Mouse (Mus musculus): ENCODE results near the gene Tcp11l2. TPM values are rescaled to one million over a fixed set of nuclear protein-coding genes. Genes with fewer than 3 reads are reported as not detected.

The Tcp11l2 gene
- total and polyA plus RNA-seq, 2 experiments from 2014 or later = 52.4 to 57.3 TPM

- no peak for DNase-seq (ENCODE audit: low spot score)
- WGBS = 90% methylated on average over 6 of the region's 6 CpGs
- no peak overlapping the region for H3K4me2 ChIP-seq (ENCODE audit: low read depth, low read length)
- H3K36me3 ChIP-seq (replicated peaks; ENCODE audit: control insufficient read depth, insufficient read depth, low read length) = no peaks in the 10 kb centered on the region
- H3K27me3 ChIP-seq (ENCODE audit: control insufficient read depth, insufficient read depth, low read length) = no peaks in the 10 kb centered on the region
- no peak overlapping the region for H3K4me3 ChIP-seq (ENCODE audit: low read depth, low read length)
- ATAC-seq (ENCODE audit: insufficient read depth, low read depth) = no peak
- TF ChIP-seq EP300 (IDR thresholded peaks at IDR 0.05; ENCODE audit: low read depth) (no peak), CTCF (IDR thresholded peaks at IDR 0.05; ENCODE audit: low read depth) (no peak)
- no peak overlapping the region for H3K27ac ChIP-seq (ENCODE audit: low read depth)
- H3K9me3 ChIP-seq (replicated peaks; ENCODE audit: control insufficient read depth, low read length) = no peaks in the 10 kb centered on the region
- no peak overlapping the region for H3K9ac ChIP-seq (replicated peaks; ENCODE audit: low read depth, low read length)
- peaks cover 3% of the 10 kb centered on the region; the same call in 1 of the 2 replicates for H3K4me1 ChIP-seq (ENCODE audit: control insufficient read depth, insufficient read depth)
Observed at GRCm38 (mm10) chr10:84539651-84540050, 36.8 kb upstream of the Tcp11l2 start.

GRCm38 (mm10) chr10:84542802-84543658 lies 33.4 kb upstream of the Tcp11l2 start:
- ATAC-seq (ENCODE audit: insufficient read depth, low read depth) (no peak), DNase-seq (ENCODE audit: low spot score) (no peak)
- TF ChIP-seq CTCF (IDR thresholded peaks at IDR 0.05; ENCODE audit: low read depth) (no peak), EP300 (IDR thresholded peaks at IDR 0.05; ENCODE audit: low read depth) (no peak)
- no peak overlapping the region for H3K4me3 ChIP-seq (ENCODE audit: low read depth, low read length)
- H3K4me2 ChIP-seq (ENCODE audit: low read depth, low read length) = no peak overlapping the region
- no peaks in the 10 kb centered on the region for H3K9me3 ChIP-seq (replicated peaks; ENCODE audit: control insufficient read depth, low read length)
- H3K4me1 ChIP-seq (ENCODE audit: control insufficient read depth, insufficient read depth) = no peaks in the 10 kb centered on the region
- no peaks in the 10 kb centered on the region for H3K36me3 ChIP-seq (replicated peaks; ENCODE audit: control insufficient read depth, insufficient read depth, low read length)
- H3K27me3 ChIP-seq (ENCODE audit: control insufficient read depth, insufficient read depth, low read length) = no peaks in the 10 kb centered on the region
- H3K27ac ChIP-seq (ENCODE audit: low read depth) = no peak overlapping the region
- 61% methylated on average over 11 of the region's 11 CpGs for WGBS
- no peak overlapping the region for H3K9ac ChIP-seq (replicated peaks; ENCODE audit: low read depth, low read length)

GRCm38 (mm10) chr10:84544841-84545610 lies 31.4 kb upstream of the Tcp11l2 start:
- ATAC-seq (ENCODE audit: insufficient read depth, low read depth) = no peak
- Histone ChIP-seq H3K9me3 (replicated peaks; ENCODE audit: control insufficient read depth, low read length) (no peaks in the 10 kb centered on the region), H3K9ac (replicated peaks; ENCODE audit: low read depth, low read length) (no peak overlapping the region), H3K4me2 (ENCODE audit: low read depth, low read length) (no peak overlapping the region), H3K36me3 (replicated peaks; ENCODE audit: control insufficient read depth, insufficient read depth, low read length) (no peaks in the 10 kb centered on the region), H3K4me1 (ENCODE audit: control insufficient read depth, insufficient read depth) (no peaks in the 10 kb centered on the region), H3K27me3 (ENCODE audit: control insufficient read depth, insufficient read depth, low read length) (no peaks in the 10 kb centered on the region), H3K27ac (ENCODE audit: low read depth) (no peak overlapping the region), H3K4me3 (ENCODE audit: low read depth, low read length) (no peak overlapping the region)
- DNase-seq (ENCODE audit: low spot score) = no peak
- WGBS = 46% methylated on average over 7 of the region's 7 CpGs
- no peak for TF ChIP-seq CTCF (IDR thresholded peaks at IDR 0.05; ENCODE audit: low read depth)
- TF ChIP-seq EP300 (IDR thresholded peaks at IDR 0.05; ENCODE audit: low read depth) = no peak

- TF ChIP-seq CTCF (IDR thresholded peaks at IDR 0.05; ENCODE audit: low read depth) (no peak), EP300 (IDR thresholded peaks at IDR 0.05; ENCODE audit: low read depth) (no peak)
- DNase-seq (ENCODE audit: low spot score) (no peak), ATAC-seq (ENCODE audit: insufficient read depth, low read depth) (no peak)
- Histone ChIP-seq H3K4me2 (ENCODE audit: low read depth, low read length) (no peak overlapping the region), H3K27ac (ENCODE audit: low read depth) (no peak overlapping the region), H3K9ac (replicated peaks; ENCODE audit: low read depth, low read length) (no peak overlapping the region), H3K36me3 (replicated peaks; ENCODE audit: control insufficient read depth, insufficient read depth, low read length) (no peaks in the 10 kb centered on the region), H3K27me3 (ENCODE audit: control insufficient read depth, insufficient read depth, low read length) (no peaks in the 10 kb centered on the region), H3K4me1 (ENCODE audit: control insufficient read depth, insufficient read depth) (no peaks in the 10 kb centered on the region), H3K4me3 (ENCODE audit: low read depth, low read length) (no peak overlapping the region), H3K9me3 (replicated peaks; ENCODE audit: control insufficient read depth, low read length) (no peaks in the 10 kb centered on the region)
- WGBS = 77% methylated on average over 17 of the region's 17 CpGs
Observed at GRCm38 (mm10) chr10:84549146-84549919, 27.1 kb upstream of the Tcp11l2 start.

- H3K4me2 ChIP-seq (ENCODE audit: low read depth, low read length) = no peak overlapping the region
- no peak overlapping the region for H3K9ac ChIP-seq (replicated peaks; ENCODE audit: low read depth, low read length)
- TF ChIP-seq CTCF (IDR thresholded peaks at IDR 0.05; ENCODE audit: low read depth) = no peak
- TF ChIP-seq EP300 (IDR thresholded peaks at IDR 0.05; ENCODE audit: low read depth) = no peak
- H3K4me1 ChIP-seq (ENCODE audit: control insufficient read depth, insufficient read depth) = no peaks in the 10 kb centered on the region
- WGBS = 64% methylated on average over 9 of the region's 10 CpGs
- no peak overlapping the region for H3K4me3 ChIP-seq (ENCODE audit: low read depth, low read length)
- H3K9me3 ChIP-seq (replicated peaks; ENCODE audit: control insufficient read depth, low read length) = no peaks in the 10 kb centered on the region
- DNase-seq (ENCODE audit: low spot score) (no peak), ATAC-seq (ENCODE audit: insufficient read depth, low read depth) (no peak)
- no peak overlapping the region for H3K27ac ChIP-seq (ENCODE audit: low read depth)
- no peaks in the 10 kb centered on the region for H3K36me3 ChIP-seq (replicated peaks; ENCODE audit: control insufficient read depth, insufficient read depth, low read length)
- no peaks in the 10 kb centered on the region for H3K27me3 ChIP-seq (ENCODE audit: control insufficient read depth, insufficient read depth, low read length)
Observed at GRCm38 (mm10) chr10:84549920-84550293, 26.5 kb upstream of the Tcp11l2 start.

Data from heart, postnatal 0 days (tissue).